Comparison of ENCODE assay signal across 36 mouse cellular contexts in genomic region chr1:170871961-170872360, GRCm38 (mm10). TPM values are rescaled to one million over a fixed set of nuclear protein-coding genes. Genes with fewer than 3 reads are reported as not detected.
DNase-seq lines count a peak whose midpoint lies in the region; ATAC-seq and TF ChIP-seq lines count a peak whose summit lies in the region.
"Had no signal": no experiment of that assay in that cellular context is flagged by ENCODE, and none has a peak within 500 bp of the region (broad histone marks: within the 10 kb centered on the region; RNA-seq: fewer than 3 reads in every experiment).

No protein-coding gene starts in this region.

- no peaks in the 10 kb centered on the region for H3K27me3 ChIP-seq in forebrain, postnatal 0 days (ENCODE audit: insufficient read depth, low read length)
- no peaks in the 10 kb centered on the region for H3K27me3 ChIP-seq in forebrain, embryonic 12.5 days
- no peaks in the 10 kb centered on the region for H3K27me3 ChIP-seq in ES-Bruce4 (ENCODE audit: control insufficient read depth, insufficient read depth, low read length, poor library complexity, severe bottlenecking)
- no peaks in the 10 kb centered on the region for H3K27me3 ChIP-seq in midbrain, embryonic 16.5 days (ENCODE audit: control insufficient read depth, insufficient read depth, low read depth, low read length)
- H3K27me3 ChIP-seq: embryonic facial prominence, embryonic 13.5 days; heart, embryonic 15.5 days; kidney, embryonic 15.5 days; limb, embryonic 15.5 days; megakaryocyte, embryonic 14.5 days; midbrain, embryonic 12.5 days; neural tube, embryonic 13.5 days had no signal

- no peaks in the 10 kb centered on the region for H3K4me1 ChIP-seq in forebrain, postnatal 0 days (ENCODE audit: insufficient read depth)
- peaks cover 2% of the 10 kb centered on the region for H3K4me1 ChIP-seq in forebrain, embryonic 12.5 days
- no peaks in the 10 kb centered on the region for H3K4me1 ChIP-seq in ES-Bruce4 (ENCODE audit: control insufficient read depth, insufficient read depth, low read length)
- H3K4me1 ChIP-seq in midbrain, embryonic 16.5 days (ENCODE audit: control insufficient read depth, insufficient read depth, low read length), result peaks cover 6% of the 10 kb centered on the region

- H3K9me3 ChIP-seq in forebrain, postnatal 0 days (ENCODE audit: low read length), result no peaks in the 10 kb centered on the region
- no peaks in the 10 kb centered on the region for H3K9me3 ChIP-seq in forebrain, embryonic 12.5 days
- no peaks in the 10 kb centered on the region for H3K9me3 ChIP-seq in ES-Bruce4 (replicated peaks; ENCODE audit: control insufficient read depth, insufficient read depth, low read length, poor library complexity, severe bottlenecking)
- no peaks in the 10 kb centered on the region for H3K9me3 ChIP-seq in midbrain, embryonic 16.5 days (replicated peaks; ENCODE audit: control insufficient read depth, low read length, poor library complexity, severe bottlenecking)
- H3K9me3 ChIP-seq: embryonic facial prominence, embryonic 13.5 days; heart, embryonic 15.5 days; kidney, embryonic 15.5 days; limb, embryonic 10.5 days; limb, embryonic 15.5 days; megakaryocyte, embryonic 14.5 days; midbrain, embryonic 12.5 days; neural tube, embryonic 13.5 days had no signal

- DNase-seq in forebrain, postnatal 0 days, result no peak
- DNase-seq in layer of hippocampus, adult 2 months (ENCODE audit: low spot score in 2 of 2), result no peak
- DNase-seq in layer of hippocampus, adult 9-10 months (ENCODE audit: low spot score), result no peak
- DNase-seq in ZHBTc4 (ENCODE audit: low read depth, low spot score), result peak; percentile 57
- DNase-seq in layer of hippocampus, postnatal 36 days, result no peak
- DNase-seq: adrenal gland, adult 8-10 months; cerebellum, adult 8-10 months; gastrocnemius, postnatal 10 days; kidney, postnatal 36 days; lung, postnatal 36 days; right cerebral cortex, postnatal 4 days; thymus, postnatal 14 days had no signal

- no peak overlapping the region for H3K4me3 ChIP-seq in forebrain, postnatal 0 days (ENCODE audit: low read depth, low read length)
- no peak overlapping the region for H3K4me3 ChIP-seq in forebrain, embryonic 12.5 days (replicated peaks)
- no peak overlapping the region for H3K4me3 ChIP-seq in layer of hippocampus, adult 2 months
- H3K4me3 ChIP-seq in ES-Bruce4 (ENCODE audit: low read depth, low read length), result no peak overlapping the region
- no peak overlapping the region for H3K4me3 ChIP-seq in midbrain, embryonic 16.5 days (ENCODE audit: low read depth, low read length)
- H3K4me3 ChIP-seq: embryonic facial prominence, embryonic 13.5 days; erythroblast, embryonic 14.5 days; heart, embryonic 15.5 days; kidney, embryonic 15.5 days; limb, embryonic 10.5 days; limb, embryonic 15.5 days; megakaryocyte, embryonic 14.5 days; midbrain, embryonic 12.5 days; neural tube, embryonic 13.5 days had no signal

- H3K4me2 ChIP-seq in forebrain, postnatal 0 days (ENCODE audit: low read depth), result no peak overlapping the region
- no peak overlapping the region for H3K4me2 ChIP-seq in forebrain, embryonic 12.5 days
- no peak overlapping the region for H3K4me2 ChIP-seq in midbrain, embryonic 16.5 days (ENCODE audit: low read length)
- H3K4me2 ChIP-seq: embryonic facial prominence, embryonic 13.5 days; heart, embryonic 15.5 days; kidney, embryonic 15.5 days; limb, embryonic 15.5 days; midbrain, embryonic 12.5 days; neural tube, embryonic 13.5 days had no signal

- 0 out of 2 replicates have a peak, but pooled peaks have one; percentile 3 for TF ChIP-seq CTCF in forebrain, postnatal 0 days (IDR thresholded peaks at IDR 0.05; ENCODE audit: low read depth)
- peak; percentile 28 for TF ChIP-seq CTCF in layer of hippocampus, adult 2 months (conservative IDR thresholded peaks at IDR 0.05)
- TF ChIP-seq CTCF in ES-Bruce4 (IDR thresholded peaks at IDR 0.05; ENCODE audit: low read depth, low read length), result peak; percentile 2

- peaks cover 17% of the 10 kb centered on the region for H3K36me3 ChIP-seq in forebrain, postnatal 0 days (ENCODE audit: insufficient read depth)
- H3K36me3 ChIP-seq in forebrain, embryonic 12.5 days (replicated peaks), result peaks cover 10% of the 10 kb centered on the region
- peaks cover 22% of the 10 kb centered on the region for H3K36me3 ChIP-seq in ES-Bruce4 (ENCODE audit: control insufficient read depth, insufficient read depth, low read length, poor library complexity, severe bottlenecking)
- peaks cover 11% of the 10 kb centered on the region for H3K36me3 ChIP-seq in midbrain, embryonic 16.5 days (ENCODE audit: control insufficient read depth, insufficient read depth, low read length)

- ATAC-seq in forebrain, postnatal 0 days, result no peak
- no peak for ATAC-seq in forebrain, embryonic 12.5 days (ENCODE audit: low FRiP score)
- no peak for ATAC-seq in midbrain, embryonic 16.5 days
- ATAC-seq: activated CD4-positive, CD25-positive, alpha-beta regulatory T cell, adult 4 months; hindbrain, embryonic 16.5 days had no signal

- WGBS in forebrain, postnatal 0 days, result 99% methylated on average over 2 of the region's 2 CpGs
- 92% methylated on average over 2 of the region's 2 CpGs for WGBS in forebrain, embryonic 12.5 days
- WGBS in midbrain, embryonic 16.5 days, result 93% methylated on average over 2 of the region's 2 CpGs

- no peak overlapping the region for H3K9ac ChIP-seq in forebrain, postnatal 0 days
- no peak overlapping the region for H3K9ac ChIP-seq in forebrain, embryonic 12.5 days
- H3K9ac ChIP-seq in ES-Bruce4 (ENCODE audit: low read depth, poor library complexity, severe bottlenecking), result peak overlapping the region; percentile 28
- H3K9ac ChIP-seq in midbrain, embryonic 16.5 days (ENCODE audit: low read depth, low read length), result no peak overlapping the region
- H3K9ac ChIP-seq: embryonic facial prominence, embryonic 13.5 days; heart, embryonic 15.5 days; kidney, embryonic 15.5 days; limb, embryonic 15.5 days; midbrain, embryonic 12.5 days; neural tube, embryonic 13.5 days had no signal

- H3K27ac ChIP-seq in forebrain, postnatal 0 days (ENCODE audit: low read depth, low read length), result no peak overlapping the region
- no peak overlapping the region for H3K27ac ChIP-seq in forebrain, embryonic 12.5 days
- H3K27ac ChIP-seq in layer of hippocampus, adult 2 months, result no peak overlapping the region
- peak overlapping the region; percentile 97 for H3K27ac ChIP-seq in ES-Bruce4 (ENCODE audit: insufficient read depth, low read length)
- H3K27ac ChIP-seq in midbrain, embryonic 16.5 days (ENCODE audit: low read length), result no peak overlapping the region
- H3K27ac ChIP-seq: embryonic facial prominence, embryonic 13.5 days; heart, embryonic 15.5 days; kidney, embryonic 15.5 days; limb, embryonic 10.5 days; limb, embryonic 15.5 days; midbrain, embryonic 12.5 days; neural tube, embryonic 13.5 days had no signal

- TF ChIP-seq POLR2A in ES-Bruce4 (IDR thresholded peaks at IDR 0.05; ENCODE audit: insufficient read depth, low read length), result no peak

- TF ChIP-seq EP300 in ES-Bruce4 (IDR thresholded peaks at IDR 0.05; ENCODE audit: insufficient read depth, low read depth, low read length), result no peak

RNA-seq across cellular contexts. Expression of gene Atf6, which starts 4.4 kb away (rescaled TPM):
- total RNA-seq in forebrain, postnatal 0 days (2014; rRNA removed), result 14.3 and 18.1 TPM in 2 replicates
- polyA plus RNA-seq in forebrain, postnatal 0 days (2015; fragmentation: Nextera tagmentation; extraction: Ambion mirVana), result 3.7 and 5.3 TPM in 2 replicates
- 8.7 and 8.9 TPM in 2 replicates for polyA plus RNA-seq in forebrain, embryonic 12.5 days (2016; fragmentation: Nextera tagmentation; extraction: Ambion mirVana)
- 10 to 100 TPM; 51.2 to 51.3 TPM for total RNA-seq in layer of hippocampus, adult 2 months (2021)
- polyA plus RNA-seq in ES-Bruce4 (2011; ENCODE audit: insufficient read depth, insufficient read length, low read depth, missing spikeins), result 23.7 and 24.1 TPM in 2 replicates
- polyA plus RNA-seq in midbrain, embryonic 16.5 days (2015; fragmentation: Nextera tagmentation; extraction: Ambion mirVana), result 6.9 and 8.1 TPM in 2 replicates
- 10 to 100 TPM; 48.7 to 50.9 TPM for total RNA-seq in layer of hippocampus, postnatal 36 days (2021)

RNA-seq across cellular contexts. Expression of gene Gm26620, which starts 12.9 kb away (rescaled TPM):
- 2.4 TPM in 1 of 2 replicates, not detected in the other for total RNA-seq in forebrain, postnatal 0 days (2014; rRNA removed)
- polyA plus RNA-seq in forebrain, postnatal 0 days (2015; fragmentation: Nextera tagmentation; extraction: Ambion mirVana), result 0.43 and 0.48 TPM in 2 replicates
- not detected in 2 replicates for polyA plus RNA-seq in forebrain, embryonic 12.5 days (2016; fragmentation: Nextera tagmentation; extraction: Ambion mirVana)
- under 1 TPM; 0.76 to 0.79 TPM for total RNA-seq in layer of hippocampus, adult 2 months (2021)
- polyA plus RNA-seq in ES-Bruce4 (2011; ENCODE audit: insufficient read depth, insufficient read length, low read depth, missing spikeins), result not detected in 2 replicates
- 0.83 and 1.3 TPM in 2 replicates for polyA plus RNA-seq in midbrain, embryonic 16.5 days (2015; fragmentation: Nextera tagmentation; extraction: Ambion mirVana)
- under 1 TPM; 0.48 to 0.60 TPM for total RNA-seq in layer of hippocampus, postnatal 36 days (2021)
- polyA plus RNA-seq: activated CD4-positive, CD25-positive, alpha-beta regulatory T cell, adult 4 months; hindbrain, embryonic 11.5 days; midbrain, embryonic 12.5 days had no signal

RNA-seq across cellular contexts. Expression of gene Dusp12, which starts 13.4 kb away (rescaled TPM):
- 41.0 and 44.2 TPM in 2 replicates for total RNA-seq in forebrain, postnatal 0 days (2014; rRNA removed)
- polyA plus RNA-seq in forebrain, postnatal 0 days (2015; fragmentation: Nextera tagmentation; extraction: Ambion mirVana), result 37.4 and 39.2 TPM in 2 replicates
- polyA plus RNA-seq in forebrain, embryonic 12.5 days (2016; fragmentation: Nextera tagmentation; extraction: Ambion mirVana), result 28.6 and 33.3 TPM in 2 replicates
- 10 to 100 TPM; 15.2 to 19.0 TPM for total RNA-seq in layer of hippocampus, adult 2 months (2021)
- polyA plus RNA-seq in ES-Bruce4 (2011; ENCODE audit: insufficient read depth, insufficient read length, low read depth, missing spikeins), result 43.1 and 45.9 TPM in 2 replicates
- polyA plus RNA-seq in midbrain, embryonic 16.5 days (2015; fragmentation: Nextera tagmentation; extraction: Ambion mirVana), result 49.9 and 52.3 TPM in 2 replicates
- 10 to 100 TPM; 14.8 to 15.6 TPM for total RNA-seq in layer of hippocampus, postnatal 36 days (2021)

RNA-seq across cellular contexts. Expression of gene Fcrlb, which starts 40.8 kb away (rescaled TPM):
- total RNA-seq in forebrain, postnatal 0 days (2014; rRNA removed), result not detected in 2 replicates
- polyA plus RNA-seq in forebrain, postnatal 0 days (2015; fragmentation: Nextera tagmentation; extraction: Ambion mirVana), result 0.40 and 1.1 TPM in 2 replicates
- polyA plus RNA-seq in forebrain, embryonic 12.5 days (2016; fragmentation: Nextera tagmentation; extraction: Ambion mirVana), result not detected in 2 replicates
- under 1 TPM; 0.28 to 0.47 TPM for total RNA-seq in layer of hippocampus, adult 2 months (2021)
- not detected in 2 replicates for polyA plus RNA-seq in ES-Bruce4 (2011; ENCODE audit: insufficient read depth, insufficient read length, low read depth, missing spikeins)
- 0.53 and 1.1 TPM in 2 replicates for polyA plus RNA-seq in midbrain, embryonic 16.5 days (2015; fragmentation: Nextera tagmentation; extraction: Ambion mirVana)
- total RNA-seq in layer of hippocampus, postnatal 36 days (2021), result under 1 TPM; 0.45 to 0.58 TPM
- total RNA-seq: adrenal gland, adult 8-10 months; adrenal gland, postnatal 4 days; gastrocnemius, postnatal 10 days; heart, adult 8-10 months; heart, postnatal 25 days had no signal
- polyA plus RNA-seq: activated CD4-positive, CD25-positive, alpha-beta regulatory T cell, adult 4 months; embryonic facial prominence, embryonic 13.5 days; erythroblast, embryonic 14.5 days; forebrain, embryonic 11.5 days; heart, embryonic 15.5 days; hindbrain, embryonic 11.5 days; intestine, embryonic 14.5 days; kidney, embryonic 15.5 days; limb, embryonic 10.5 days; lung, embryonic 16.5 days; stomach, embryonic 14.5 days had no signal

RNA-seq across cellular contexts. Expression of gene Fcrla, which starts 55.4 kb away (rescaled TPM):
- total RNA-seq in forebrain, postnatal 0 days (2014; rRNA removed), result not detected in 2 replicates
- 0.11 TPM in 1 of 2 replicates, not detected in the other for polyA plus RNA-seq in forebrain, postnatal 0 days (2015; fragmentation: Nextera tagmentation; extraction: Ambion mirVana)
- not detected in 2 replicates for polyA plus RNA-seq in forebrain, embryonic 12.5 days (2016; fragmentation: Nextera tagmentation; extraction: Ambion mirVana)
- total RNA-seq in layer of hippocampus, adult 2 months (2021), result not detected
- polyA plus RNA-seq in ES-Bruce4 (2011; ENCODE audit: insufficient read depth, insufficient read length, low read depth, missing spikeins), result not detected in 2 replicates
- not detected in 2 replicates for polyA plus RNA-seq in midbrain, embryonic 16.5 days (2015; fragmentation: Nextera tagmentation; extraction: Ambion mirVana)
- not detected for total RNA-seq in layer of hippocampus, postnatal 36 days (2021)
- total RNA-seq: layer of hippocampus, adult 8-10 months; left cerebral cortex, postnatal 10 days had no signal
- polyA plus RNA-seq: embryonic facial prominence, embryonic 13.5 days; erythroblast, embryonic 14.5 days; forebrain, embryonic 11.5 days; hindbrain, embryonic 11.5 days; hindbrain, embryonic 16.5 days; intestine, embryonic 14.5 days; kidney, embryonic 15.5 days; limb, embryonic 10.5 days; lung, embryonic 16.5 days; midbrain, embryonic 12.5 days; neural tube, embryonic 13.5 days; stomach, embryonic 14.5 days had no signal
